Mouse (Mus musculus) right cerebral cortex, adult 2 months (tissue): ENCODE results near the gene Cyp17a1.
A peak's percentile ranks its signal among the peaks of the same experiment; 100 is the strongest.

Source experiments
- DNase-seq, 2 experiments: peaks; one replicate each; pipeline ENCODE4 v3.0.0; 2021 to 2022; ENCODE audit warnings: low spot score in 2 of 2

The Cyp17a1 gene

DNA sequence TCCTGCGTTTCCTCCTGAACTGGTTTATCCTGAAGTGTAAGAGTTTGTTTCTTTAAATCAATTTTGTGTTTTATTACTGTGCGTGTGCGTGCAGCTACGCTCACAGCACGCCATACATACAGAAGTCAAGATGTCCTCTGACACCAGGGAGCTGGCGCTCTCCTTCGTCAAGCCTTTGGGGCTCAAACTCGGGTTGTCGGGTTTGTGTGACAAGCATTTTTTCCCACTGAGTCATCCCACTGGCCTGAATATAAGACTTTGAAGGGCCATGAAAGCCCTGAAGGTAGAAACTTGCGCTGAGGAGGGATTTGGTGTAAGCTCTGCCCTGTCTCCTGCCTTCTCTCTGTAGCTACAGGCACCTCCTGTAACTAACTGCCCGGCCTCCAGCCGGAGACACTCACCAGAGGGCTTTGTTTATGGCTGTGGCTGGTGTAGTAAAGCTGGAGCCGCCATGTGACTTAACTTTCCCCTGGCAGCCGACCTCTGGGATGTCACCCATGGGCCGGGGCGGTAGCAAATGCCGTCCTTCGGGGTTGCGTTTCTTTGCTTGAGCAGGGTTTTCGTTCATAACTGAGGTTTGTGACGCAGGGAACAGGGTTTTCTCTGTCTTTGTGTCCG, 30.7 kb downstream of the Cyp17a1 start:
- no peak for DNase-seq

DNA sequence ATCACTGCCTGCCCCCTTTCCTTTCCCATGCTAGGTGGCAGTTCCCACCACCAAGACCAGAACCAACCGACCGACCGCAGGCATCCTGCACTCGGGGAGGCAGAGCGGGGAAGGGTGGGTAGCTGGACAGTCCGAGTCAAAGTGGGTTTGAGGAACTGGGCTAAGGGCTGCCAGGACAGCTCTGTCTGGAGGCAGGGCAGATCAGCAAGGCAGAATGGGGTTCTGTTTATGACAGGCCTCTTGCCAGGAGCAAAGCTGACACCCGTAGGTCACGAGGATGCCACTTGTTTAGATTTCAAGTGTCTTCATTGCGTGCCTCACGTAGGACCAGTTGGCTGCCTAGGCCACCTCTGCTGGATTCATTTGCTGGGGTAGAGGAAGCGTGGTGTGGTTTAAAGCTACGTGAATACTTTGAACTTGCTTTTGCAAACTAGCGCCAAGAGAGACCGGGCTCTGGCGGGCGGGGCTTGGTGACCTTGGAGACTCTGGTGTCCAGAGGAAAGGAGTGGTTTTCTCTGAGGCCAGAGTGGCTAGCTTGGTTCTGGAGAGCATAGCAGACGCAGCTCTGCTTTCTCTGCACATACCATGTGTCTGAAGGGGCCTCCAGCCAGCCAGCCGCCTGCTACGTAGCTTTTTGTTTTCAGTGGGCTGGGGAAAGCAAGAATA, 31.4 kb downstream of the Cyp17a1 start:
- no peak for DNase-seq

DNA sequence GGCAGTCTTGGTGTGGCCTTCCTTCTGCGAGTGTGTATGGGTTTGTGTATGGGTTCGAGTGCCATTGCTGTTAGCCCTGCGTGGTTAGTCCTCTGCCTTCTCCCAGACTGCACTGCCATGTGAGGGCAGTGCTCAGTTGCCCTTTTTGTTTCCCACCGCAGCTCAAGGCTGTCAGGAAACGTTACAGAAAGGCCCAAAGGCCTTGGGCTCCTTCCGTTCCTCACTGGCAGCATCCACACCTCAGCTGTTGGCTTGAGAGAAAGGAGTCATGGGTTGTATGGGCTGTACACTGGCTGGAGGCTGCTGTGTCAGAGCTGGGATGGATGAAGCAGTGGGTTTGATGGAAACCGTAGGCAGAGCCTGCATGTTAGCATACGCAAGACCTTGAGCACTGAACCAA, 32.2 kb downstream of the Cyp17a1 start:
- DNase-seq, result no peak

DNA sequence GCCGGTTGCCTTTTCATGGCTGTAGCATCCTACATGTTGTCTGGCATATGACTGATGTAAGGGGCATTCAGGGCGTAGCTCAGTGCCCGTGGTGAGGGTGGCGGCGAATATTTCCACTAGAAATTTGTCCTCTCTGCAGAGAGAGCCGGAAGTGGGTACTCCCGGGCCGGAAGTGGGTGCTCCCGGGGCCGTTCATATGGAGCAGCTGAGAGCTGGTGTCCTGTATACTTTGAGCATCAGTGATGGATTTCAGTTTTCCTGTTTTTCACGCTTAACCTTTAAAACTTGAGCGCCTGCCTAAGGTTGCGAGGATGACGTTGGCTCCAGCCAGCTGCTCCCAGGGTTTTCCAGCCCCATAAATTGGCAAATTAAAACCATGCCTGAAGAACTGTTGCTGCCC, 33.5 kb downstream of the Cyp17a1 start:
- DNase-seq, result no peak

DNA sequence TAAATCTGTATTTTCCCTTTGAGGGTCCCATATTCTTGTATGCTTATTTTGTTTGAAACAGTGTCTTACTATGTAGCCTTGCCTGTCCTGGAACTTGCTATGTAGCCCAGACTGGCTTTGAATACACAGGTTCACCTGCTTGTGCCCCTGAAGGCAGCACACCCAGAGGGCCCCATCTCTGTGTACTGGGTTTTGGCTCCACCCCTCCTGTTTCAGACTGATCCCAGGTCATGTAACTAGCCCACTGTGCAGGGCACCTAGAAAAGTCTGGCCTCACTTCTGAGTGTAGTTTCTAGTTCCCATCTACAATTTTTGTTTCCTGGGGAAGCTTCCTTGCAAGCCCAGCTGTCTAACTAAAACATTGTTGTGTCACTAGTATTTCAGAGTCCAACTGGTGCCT, 33.9 kb downstream of the Cyp17a1 start:
- DNase-seq, result no peak

DNA sequence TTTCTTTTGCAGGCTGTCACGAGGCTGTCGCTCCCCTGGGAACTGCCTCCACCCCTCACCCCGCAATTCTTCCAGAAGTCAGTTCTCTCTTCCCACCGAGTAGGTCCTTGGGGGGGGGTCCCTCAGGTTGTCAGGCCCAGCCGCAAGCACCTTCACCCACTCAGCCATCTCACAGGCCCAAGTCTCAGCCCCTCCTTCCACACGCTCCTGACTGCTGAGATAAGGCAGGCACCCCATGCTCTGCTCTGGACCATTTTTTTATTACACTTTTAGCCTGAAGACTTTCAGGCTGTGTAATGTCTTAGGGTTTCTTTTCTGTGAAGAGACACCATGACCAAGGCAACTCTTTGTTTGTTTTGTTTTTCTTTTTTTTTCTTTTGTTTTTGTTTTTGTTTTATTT, 35.4 kb downstream of the Cyp17a1 start:
- DNase-seq, result no peak

DNA sequence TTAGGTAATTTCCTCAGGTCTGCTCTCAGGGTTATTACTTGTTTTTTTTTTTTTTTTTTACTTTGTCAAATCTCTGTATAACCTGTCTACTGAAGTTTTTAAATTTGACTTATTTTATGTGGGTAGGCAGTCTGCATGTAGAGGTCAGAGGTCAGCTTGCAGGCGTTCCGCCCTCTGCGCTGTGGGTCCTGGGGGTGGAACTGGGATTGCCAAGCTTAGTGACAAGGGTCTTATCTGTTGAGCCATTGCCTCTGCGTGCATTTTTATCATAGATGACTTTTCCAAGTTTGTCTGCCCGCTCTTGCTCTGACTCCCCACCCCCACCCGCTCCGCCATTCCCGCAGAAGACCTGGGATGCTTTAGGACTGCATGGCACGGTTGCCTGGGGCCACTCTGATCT, 37.2 kb downstream of the Cyp17a1 start:
- DNase-seq, result no peak

DNA sequence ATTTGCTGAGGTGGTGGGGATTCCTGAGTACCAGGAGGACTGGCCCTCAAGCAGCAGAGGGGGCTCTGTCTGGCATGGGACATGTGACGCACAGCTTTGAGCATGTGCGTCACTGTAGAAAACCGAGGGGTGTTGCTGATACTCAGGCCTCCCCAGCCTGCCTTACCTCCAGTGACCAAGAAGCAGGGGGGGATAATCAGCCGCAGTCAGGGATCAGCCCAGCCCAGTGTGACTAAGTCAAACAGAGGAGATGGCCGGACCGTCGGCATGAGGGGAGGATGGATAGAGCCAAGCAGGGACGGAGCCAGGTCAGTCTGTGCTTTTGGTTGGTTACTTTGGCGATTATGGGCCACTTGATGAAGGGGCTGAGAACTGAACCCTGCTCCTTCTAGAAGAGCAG, 41.3 kb downstream of the Cyp17a1 start:
- no peak for DNase-seq

DNA sequence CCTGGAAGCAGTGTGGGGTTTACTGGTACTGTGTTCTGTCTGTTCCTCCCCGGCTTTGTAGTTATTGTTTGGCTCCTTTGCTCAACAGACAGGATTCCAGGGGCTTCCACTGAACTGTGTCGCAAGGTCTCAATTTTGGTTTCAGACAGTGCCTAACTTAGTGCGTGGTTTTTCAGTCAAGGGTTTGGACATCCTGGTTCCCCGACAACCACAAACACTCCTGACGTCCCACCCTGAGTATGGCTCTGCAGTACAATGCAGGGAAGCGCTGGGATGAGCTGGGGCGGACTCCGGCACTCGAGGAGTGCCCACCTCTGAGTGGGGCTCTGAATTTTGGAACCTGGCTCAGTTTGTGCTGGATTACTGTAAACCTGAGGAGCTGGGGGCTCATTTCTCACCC, 43.2 kb downstream of the Cyp17a1 start:
- DNase-seq, result no peak

DNA sequence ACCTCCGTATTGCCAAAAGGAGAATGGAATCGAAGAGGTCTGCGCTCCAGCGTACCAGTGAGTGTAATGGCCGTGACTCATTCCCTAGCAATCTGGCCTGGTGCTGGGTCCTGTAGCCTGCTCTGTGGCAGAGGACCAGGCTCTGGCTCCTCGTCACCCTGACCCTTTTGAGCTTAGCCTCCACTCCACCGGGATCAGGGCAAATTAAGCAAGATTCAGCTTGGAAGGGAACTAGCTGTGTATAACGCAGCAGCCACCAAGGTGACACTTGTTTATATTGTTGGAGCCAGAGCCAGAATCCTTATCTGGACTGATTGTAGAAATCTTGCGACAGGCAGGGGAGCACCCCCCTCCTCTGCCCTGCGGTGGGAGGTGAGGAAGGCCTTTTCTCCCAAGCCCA, 44.6 kb downstream of the Cyp17a1 start:
- no peak for DNase-seq

DNA sequence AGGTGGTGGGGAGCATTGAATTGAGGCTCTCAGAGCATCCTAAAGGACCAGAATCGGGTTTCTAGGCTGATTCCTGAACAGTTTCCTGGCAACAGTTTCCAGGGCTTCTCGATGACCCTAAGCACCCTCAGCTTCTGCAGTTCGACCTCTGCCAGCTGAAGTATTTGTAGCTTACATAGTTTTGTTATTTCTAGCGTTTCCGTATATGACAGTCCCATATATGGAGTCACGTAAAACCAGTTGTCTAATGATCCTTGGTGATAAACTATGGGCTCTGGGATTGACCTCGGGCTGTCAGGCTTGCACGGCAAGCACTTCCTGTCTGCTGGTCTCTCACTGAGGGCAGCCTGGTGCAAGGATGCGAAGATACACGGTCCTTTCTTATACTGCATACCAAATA, 47.5 kb downstream of the Cyp17a1 start:
- DNase-seq, result no peak

DNA sequence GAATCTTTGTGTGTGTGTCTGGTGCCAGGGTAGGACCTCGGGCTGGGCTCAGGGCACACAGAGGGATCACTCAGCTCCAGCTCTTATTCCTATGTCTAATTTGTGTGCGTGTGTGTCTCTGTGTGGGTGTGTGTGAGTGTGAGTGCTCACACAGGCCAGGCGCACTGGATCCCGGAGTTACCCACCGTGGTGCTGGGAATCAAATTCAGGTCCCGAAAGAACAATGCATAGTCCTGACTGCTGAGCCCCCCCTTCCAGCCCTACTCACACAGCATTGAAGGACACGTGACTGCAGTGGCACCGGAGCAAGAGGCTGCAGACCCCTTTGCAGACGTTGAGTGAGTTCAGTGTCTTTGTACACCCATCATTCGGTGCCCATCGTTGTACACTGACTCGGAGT, 48.0 kb downstream of the Cyp17a1 start:
- DNase-seq, result no peak

DNA sequence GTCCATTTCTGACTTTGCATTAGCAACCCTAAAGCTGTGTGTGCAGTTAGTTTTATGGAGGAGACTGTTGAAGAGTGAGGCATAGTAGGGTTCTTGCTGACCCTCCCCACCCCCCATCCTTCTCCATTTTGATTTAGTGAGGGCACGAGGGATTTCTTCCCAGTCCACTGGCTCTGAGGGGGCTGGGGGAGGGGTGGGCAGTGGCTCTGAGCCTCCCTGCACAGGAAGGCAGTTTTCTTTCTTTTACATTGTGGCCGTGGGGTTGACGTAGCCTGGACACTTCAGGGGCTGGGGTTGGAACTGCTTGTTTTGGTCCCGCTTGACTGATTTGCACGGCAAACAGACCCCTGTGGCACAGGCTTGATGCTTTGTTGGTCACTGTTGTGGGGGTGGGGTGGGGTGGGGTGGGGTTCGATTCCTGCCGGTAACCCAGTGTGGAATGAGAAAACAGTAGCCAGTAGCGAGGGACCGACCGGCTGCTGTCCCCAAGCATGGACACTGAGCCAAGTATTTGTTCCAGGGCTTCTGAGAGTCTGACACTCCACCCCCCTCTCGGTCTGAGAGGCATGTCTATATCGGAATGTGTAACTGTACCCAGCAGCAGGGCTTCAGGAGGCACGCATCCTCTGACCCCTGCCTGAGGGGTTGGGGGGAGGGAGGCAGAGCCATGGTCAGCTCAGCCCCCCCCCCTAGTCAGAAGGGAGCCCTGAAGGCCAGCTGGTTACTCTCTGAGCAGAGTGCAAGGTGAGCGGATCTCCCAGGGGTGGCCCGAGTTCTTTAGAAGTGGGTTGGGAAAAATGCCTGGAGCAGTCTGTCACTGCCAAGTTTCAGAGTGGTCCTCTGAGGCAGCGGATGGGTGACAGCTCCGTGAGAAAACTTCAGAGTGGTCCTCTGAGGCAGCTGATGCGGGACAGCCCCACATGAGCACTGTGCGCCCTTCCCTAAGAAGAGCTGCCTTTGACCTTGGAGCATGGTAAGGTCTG, 48.9 kb downstream of the Cyp17a1 start:
- no peak for DNase-seq

DNA sequence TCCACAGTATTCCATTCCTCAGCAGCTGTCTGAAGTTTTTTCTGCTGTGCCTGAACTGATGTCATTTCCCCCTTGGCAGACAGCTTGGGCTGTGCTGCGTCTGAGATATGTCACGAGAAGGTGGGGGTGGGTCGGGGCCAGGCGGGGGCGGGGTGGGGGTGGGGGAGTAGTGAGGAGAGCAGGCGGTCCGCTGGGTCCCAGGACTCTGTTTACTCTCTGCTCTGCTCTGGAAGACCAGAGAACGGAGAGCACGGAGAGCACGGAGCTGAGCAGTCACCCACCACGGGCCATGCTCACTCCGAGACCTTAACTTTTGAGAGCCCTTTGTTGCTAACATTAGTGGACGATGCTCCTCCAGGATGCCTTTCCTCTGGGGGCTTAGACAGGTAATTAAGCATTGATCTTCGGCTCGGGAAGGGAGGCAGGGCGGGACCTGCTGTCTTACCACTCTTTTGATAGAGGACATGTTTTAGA, 49.7 kb downstream of the Cyp17a1 start:
- no peak for DNase-seq

DNA sequence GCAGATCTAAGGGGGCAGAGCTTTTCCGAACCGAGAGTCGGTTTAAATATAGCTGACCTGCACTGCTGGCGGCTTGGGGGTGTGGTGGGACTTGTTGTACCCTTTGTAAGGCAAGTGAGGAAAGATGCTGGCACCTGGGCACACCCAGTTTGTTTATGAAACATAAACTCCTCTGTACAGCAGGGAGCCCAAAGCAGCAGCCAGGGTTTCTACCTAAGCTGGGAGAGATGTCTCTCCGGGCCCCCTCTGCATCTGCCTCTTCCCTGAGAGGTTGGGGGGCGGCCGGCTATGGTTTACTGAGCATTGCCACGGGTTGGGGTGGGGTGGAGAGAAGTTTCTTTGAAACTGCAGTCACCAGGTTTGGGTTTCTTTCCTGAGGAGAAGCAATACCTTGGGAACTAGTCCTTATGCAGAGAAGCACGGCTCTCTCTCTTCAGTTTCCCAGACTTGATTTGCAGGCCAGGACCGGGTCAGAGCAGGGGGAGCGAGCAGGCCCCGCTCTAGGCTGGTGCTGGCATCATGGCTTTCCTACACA, 50.2 kb downstream of the Cyp17a1 start:
- DNase-seq, result no peak

DNA sequence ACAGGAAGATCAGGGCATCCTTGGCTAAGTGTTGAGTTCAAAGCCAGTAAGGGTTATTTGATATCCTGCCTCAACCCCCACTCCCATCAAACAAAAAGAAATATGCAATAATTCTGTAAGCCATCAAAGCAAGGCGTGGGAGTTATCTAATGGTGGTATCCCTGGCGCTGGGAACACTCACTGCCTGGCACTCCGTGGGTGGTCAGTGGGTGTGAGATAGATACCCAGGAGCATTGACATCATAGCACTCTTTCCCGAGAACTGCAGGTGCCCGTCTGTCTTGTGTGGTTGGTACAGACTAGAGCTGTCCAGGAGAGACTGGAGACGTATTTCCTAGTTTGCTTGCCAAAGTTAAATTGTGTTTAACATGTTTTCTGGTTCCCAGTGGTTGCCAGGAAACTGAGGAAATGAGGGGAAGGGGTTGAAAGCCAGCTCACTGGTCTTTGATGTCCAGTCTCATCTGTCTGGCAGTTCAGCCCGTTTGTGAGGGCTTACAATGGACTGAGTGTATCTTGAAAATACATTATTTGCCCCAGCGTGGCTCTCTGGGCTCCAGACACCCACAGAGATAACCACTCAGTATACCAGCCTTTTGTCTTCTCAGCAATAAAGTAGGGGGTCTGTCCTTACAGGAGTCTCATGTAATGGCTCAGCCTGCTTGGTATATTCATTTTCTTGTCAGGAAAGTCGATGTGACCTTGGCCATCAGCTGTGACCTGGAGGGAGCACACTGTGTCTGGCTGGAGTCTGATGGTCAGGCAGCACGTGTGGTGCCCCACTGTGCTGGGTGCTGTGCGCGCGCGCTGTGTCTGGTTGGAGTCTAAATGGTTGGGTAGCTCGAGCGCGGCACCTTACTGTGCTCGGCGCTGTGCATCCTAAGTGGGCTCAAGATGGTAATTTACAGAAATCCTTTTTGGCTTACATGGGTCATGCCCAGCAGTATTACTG, 51.5 kb downstream of the Cyp17a1 start:
- peak; percentile 41 for DNase-seq

DNA sequence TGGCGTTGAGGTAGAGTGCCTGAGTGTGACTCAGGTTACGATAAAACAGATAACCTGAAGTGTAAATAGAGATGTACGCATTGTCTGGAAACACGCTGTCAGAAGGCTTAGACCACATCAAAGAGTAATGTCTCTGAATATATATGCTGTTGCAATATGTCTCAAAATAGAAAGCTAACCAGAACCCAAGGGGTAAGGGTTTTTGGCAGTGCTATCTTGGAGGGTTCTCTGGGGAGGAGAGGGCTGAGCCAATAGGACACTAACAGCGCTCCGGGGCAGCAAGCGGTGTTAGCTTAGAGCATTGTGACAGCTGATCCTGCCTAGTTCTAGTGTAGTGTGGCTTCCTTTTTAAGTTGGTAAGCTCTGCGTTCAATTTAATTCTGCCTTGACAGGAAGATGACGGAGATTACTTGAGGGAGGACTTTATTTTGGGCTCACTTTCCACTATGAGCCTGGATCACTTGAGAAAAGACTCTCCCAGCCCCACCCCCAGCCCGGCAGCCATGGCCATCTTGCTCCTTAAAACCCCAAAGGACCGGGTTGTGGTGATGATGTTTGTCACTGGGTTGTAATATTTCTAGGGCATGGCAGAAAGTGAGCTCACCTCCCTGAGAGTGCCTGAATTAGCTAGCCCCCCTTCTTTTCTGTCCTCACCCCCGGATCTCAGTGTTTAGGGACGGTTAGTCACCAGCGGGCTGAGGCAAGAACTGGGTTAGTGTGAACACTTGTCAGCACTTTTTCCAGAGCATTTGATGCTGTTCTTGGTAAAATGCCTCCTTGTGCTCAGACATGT, 52.8 kb downstream of the Cyp17a1 start:
- peak; percentile 61 to 69 for DNase-seq

DNA sequence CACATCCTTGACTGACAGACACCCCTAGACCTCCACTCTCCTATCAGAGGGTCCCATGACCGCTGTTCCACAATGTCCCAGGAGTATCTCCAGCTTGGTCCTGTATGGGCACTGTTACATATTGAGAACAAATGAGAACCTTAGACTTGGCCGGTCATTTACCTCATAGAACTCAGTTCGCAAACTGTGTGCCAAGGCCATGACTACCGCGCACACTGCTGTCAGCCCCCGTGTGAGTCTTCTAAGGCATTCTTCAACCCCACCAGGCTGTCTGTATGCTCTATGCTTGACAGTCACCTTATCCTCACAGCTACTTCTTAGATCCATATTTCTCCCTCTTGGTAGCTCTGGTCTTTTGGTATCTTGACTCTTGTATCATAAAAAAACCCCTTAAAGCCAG, 53.5 kb downstream of the Cyp17a1 start:
- no peak for DNase-seq

DNA sequence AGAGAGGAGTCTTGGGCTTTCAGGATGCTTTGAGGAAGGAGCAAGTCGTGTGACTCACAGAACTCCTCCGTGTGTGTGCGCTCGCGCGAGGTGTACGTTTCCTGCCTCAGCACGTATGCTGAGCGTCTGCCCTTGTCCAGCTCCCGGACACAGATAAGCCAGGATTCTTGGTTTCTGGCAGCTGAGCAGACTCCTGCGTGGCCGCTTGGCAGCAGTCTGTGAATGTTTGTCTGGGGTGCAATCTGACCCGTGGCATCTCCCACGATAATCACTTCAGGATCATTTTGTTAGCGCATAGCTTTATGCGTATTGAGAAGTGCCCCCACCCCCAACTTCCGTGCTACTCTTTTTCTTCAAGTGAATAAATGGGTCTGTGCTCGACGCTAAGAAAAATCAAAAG, 54.0 kb downstream of the Cyp17a1 start:
- no peak for DNase-seq

DNA sequence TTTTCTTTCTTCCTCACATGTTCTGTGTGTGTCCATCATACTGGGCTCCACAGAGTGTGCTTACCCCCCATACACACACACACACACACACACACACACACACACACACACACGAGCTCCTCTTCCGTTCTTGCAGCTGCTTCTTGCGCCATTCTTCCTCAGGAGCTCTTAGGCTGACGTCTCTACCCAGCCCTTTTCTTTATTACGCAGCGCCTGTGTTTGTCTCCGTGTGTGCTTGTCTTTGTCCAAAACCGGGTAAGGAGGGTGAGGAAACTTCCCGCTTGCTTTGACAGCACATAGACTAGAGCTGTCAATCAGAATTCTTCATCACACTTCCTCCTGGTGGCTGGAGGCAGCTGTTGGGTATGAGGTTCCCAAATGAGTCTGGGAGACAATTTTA, 54.6 kb downstream of the Cyp17a1 start:
- no peak for DNase-seq
